Mouse (Mus musculus): ENCODE data around the gene Gm20517.

Gene Gm20517

GRCm38 (mm10) chr17:47712889-47713571, 101.6 kb downstream of the Gm20517 start:
- no peak for DNase-seq

- DNase-seq, result no peak
Observed at GRCm38 (mm10) chr17:47715037-47715436, 103.6 kb downstream of the Gm20517 start.

- DNase-seq, result no peak
Observed at GRCm38 (mm10) chr17:47721183-47721582, 109.8 kb downstream of the Gm20517 start.

DNA sequence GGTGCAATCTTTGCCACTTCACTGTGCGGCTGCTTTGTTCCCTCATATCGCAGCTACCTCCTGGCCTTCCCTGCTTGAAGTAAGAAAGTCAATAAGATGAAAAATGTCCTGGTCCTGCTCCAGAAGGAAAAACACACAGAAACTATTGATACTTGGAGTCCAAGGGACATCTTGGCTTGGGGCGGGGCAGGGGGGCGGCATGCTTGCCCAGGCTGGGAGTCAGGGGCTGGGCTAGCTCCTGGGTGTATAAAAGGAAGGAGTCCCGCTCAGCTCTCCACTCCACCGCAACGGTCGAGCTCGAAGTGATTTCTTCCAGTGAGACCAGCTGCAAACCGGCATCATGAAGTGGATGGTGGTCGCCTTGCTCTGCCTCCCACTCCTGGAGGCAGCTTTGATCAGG, 115.2 kb downstream of the Gm20517 start, which contains the start of gene Pgc:
TSS of gene Pgc (plus strand) at position 277 of the 400 bp plus-strand sequence.
- no peak for DNase-seq

- DNase-seq, result no peak
Observed at GRCm38 (mm10) chr17:47730633-47731575, 119.5 kb downstream of the Gm20517 start.
